Mouse (Mus musculus) heart, embryonic 12.5 days (tissue): ENCODE results near the gene Tyk2. TPM values are rescaled to one million over a fixed set of nuclear protein-coding genes. Genes with fewer than 3 reads are reported as not detected.
A peak's percentile ranks its signal among the peaks of the same experiment; 100 is the strongest.

Source experiments
- ATAC-seq: fragments of 200-750 bp; cut with Nextera tagmentation; 2 replicates; pipeline ENCODE4 v1.8.0; 2017; ENCODE audit warnings: moderate TSS enrichment, moderate library complexity; ENCODE audit not compliant: insufficient number of reproducible peaks, low FRiP score
- H3K27ac ChIP-seq: fragments of 300-500 bp; sonication (generic); 2 replicates; pipeline ENCODE4 v1.5.1; 2016; ENCODE audit warnings: mild to moderate bottlenecking, moderate library complexity; ENCODE audit not compliant: poor library complexity, severe bottlenecking
- H3K27me3 ChIP-seq: fragments of 300-500 bp; sonication (generic); replicated peaks from 2 replicates; pipeline ENCODE4 v1.6.1; 2016; ENCODE audit warnings: mild to moderate bottlenecking, moderate library complexity
- H3K36me3 ChIP-seq: fragments of 300-500 bp; sonication (generic); 2 replicates; pipeline ENCODE4 v1.6.1; 2016; ENCODE audit warnings: mild to moderate bottlenecking, moderate library complexity
- H3K4me1 ChIP-seq: fragments of 300-500 bp; sonication (generic); replicated peaks from 2 replicates; pipeline ENCODE4 v1.6.1; 2016; ENCODE audit warnings: mild to moderate bottlenecking
- H3K4me2 ChIP-seq: fragments of 300-500 bp; sonication (generic); 2 replicates; pipeline ENCODE4 v1.6.1; 2016; ENCODE audit warnings: mild to moderate bottlenecking, moderate library complexity
- H3K4me3 ChIP-seq: fragments of 300-500 bp; sonication (generic); 2 replicates; pipeline ENCODE4 v1.5.1; 2016; ENCODE audit warnings: mild to moderate bottlenecking
- H3K9ac ChIP-seq: fragments of 300-500 bp; sonication (generic); 2 replicates; pipeline ENCODE4 v1.6.1; 2016; ENCODE audit warnings: mild to moderate bottlenecking, moderate library complexity
- H3K9me3 ChIP-seq: fragments of 300-500 bp; sonication (generic); replicated peaks from 2 replicates; pipeline ENCODE4 v1.6.1; 2016; ENCODE audit warnings: mild to moderate bottlenecking, moderate library complexity
- WGBS: fragments of 180-500 bp; shearing (Covaris S2); methylation state at CpG from one replicate; pipeline ENCODE4 v1.1.7; 2016; 5-methylcytosine and 5-hydroxymethylcytosine counted together
- polyA plus RNA-seq: library from polyadenylated mRNA; unstranded; fragments of >200 nt; fragmentation: Nextera tagmentation; extraction: Ambion mirVana; gene quantifications from 2 replicates; pipeline ENCODE4 v1.2.1, GENCODE M21; 2016

Tyk2 gene
- 15.3 and 17.5 TPM in 2 replicates for polyA plus RNA-seq

DNA sequence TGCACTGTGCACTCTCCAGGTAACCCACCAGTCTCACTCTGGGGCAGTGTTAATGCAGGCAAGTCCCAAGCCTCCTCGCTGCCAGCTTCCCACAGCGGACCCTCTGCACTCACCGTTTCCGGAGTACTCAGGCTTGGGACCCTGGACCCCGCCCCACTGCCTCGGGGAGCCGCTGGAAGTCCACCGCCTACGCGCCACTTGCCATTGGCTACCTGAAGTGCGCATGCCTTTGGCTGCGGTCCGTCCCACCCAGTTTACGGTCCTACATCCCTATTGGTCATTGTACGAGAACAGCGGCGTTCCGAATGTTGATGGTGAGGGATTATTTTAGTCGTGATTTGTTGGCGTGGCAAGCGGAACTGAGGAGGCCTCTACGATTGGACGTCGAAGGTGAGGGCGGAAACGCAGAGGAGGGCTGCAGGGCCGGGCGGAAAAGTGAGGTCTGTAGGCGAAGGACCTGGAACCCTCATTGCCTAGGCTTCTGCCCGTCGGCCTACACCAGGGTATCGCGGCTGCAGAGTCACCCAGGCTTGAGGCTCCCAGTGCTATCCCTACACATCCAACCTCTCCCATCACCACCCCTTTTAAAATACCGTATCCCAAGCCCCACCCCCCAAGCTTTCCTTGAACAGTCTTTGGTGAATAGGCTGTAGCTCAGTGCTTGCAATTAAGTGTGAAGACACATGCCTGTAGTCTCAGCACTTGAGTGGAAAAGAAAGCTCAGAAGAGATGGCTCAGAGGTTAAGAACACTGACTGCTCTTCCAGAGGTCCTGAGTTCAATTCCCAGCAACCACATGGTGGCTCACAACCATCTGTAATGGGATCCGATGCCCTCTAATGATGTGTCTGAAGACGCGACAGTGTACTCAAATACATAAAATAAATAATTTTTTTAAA is at the start of gene Tyk2:
Gene Tyk2, minus strand, starts transcription at position 185 of the 898 bp plus-strand sequence.
- H3K27me3 ChIP-seq = no peaks in the 10 kb centered on the region
- ATAC-seq = peak; percentile 92
- peaks cover 36% of the 10 kb centered on the region for H3K4me1 ChIP-seq
- peak within 1 kb of the TSS; percentile 75 for H3K4me2 ChIP-seq
- H3K27ac ChIP-seq = peak within 1 kb of the TSS; percentile 20; the same call in 1 of the 2 replicates
- no peaks in the 10 kb centered on the region for H3K9me3 ChIP-seq
- peaks cover 14% of the 10 kb centered on the region for H3K36me3 ChIP-seq
- H3K9ac ChIP-seq = peak within 1 kb of the TSS; percentile 76
- peak within 1 kb of the TSS; percentile 61 for H3K4me3 ChIP-seq
- 5% methylated on average over 37 of the region's 37 CpGs for WGBS

DNA sequence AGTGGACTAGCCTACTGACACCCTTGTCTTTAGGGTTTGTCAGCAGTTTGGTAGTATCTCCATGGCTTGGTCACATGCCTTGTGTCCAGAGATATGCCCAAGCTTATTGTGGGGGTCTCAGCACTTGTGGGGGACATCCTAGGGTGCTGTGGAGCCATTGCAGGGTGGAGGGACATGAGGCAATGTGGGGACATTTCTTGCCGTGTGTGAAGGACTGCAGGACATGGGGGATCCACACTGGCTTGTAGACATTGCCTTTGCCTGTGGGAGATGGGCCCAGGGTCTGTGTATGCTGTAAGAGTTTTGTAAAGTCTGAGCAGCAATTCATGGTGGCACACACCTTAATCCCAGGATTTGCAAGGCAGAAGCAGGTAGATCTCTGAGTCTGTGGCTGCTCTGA is 49.8 kb upstream of the Tyk2 start:
- WGBS = 66% methylated on average over 1 of the region's 1 CpGs

DNA sequence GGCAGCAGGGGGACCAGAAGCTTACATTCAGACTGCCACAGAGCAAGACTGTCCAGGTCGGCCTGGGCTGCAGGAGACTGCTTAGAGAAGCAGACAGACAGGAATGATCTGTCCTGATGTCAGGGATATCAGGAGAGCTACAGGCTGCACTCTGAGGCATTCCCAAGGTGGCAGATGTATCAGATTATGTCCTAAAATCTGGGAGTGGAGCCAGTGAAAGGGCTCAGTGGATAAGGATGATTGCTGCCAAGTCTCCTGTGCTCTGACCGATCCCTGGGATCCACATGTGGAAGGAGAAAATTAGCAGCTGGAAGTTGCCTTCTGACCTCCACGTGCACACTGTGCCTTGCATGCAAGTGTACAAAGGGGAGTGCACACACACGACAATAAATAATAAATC is 49.4 kb upstream of the Tyk2 start:
- 59% methylated on average over 4 of the region's 4 CpGs for WGBS
- Histone ChIP-seq H3K27me3 (0 out of 2 replicates have a peak, but pooled peaks cover 9% of the 10 kb centered on the region), H3K9ac (no peak overlapping the region; the same call in 1 of the 2 replicates), H3K36me3 (no peaks in the 10 kb centered on the region), H3K4me3 (no peak overlapping the region), H3K4me2 (no peak overlapping the region), H3K9me3 (no peaks in the 10 kb centered on the region), H3K4me1 (peaks cover 43% of the 10 kb centered on the region), H3K27ac (no peak overlapping the region)
- no peak for ATAC-seq

More for the DNA sequence above, 49.8 kb upstream of the Tyk2 start:
- H3K27ac ChIP-seq = peak overlapping the region; percentile 22; the same call in 1 of the 2 replicates
- H3K27me3 ChIP-seq = 0 out of 2 replicates have a peak, but pooled peaks cover 12% of the 10 kb centered on the region
- no peaks in the 10 kb centered on the region for H3K36me3 ChIP-seq
- H3K4me1 ChIP-seq = peaks cover 48% of the 10 kb centered on the region
- H3K4me3 ChIP-seq = no peak overlapping the region
- H3K9ac ChIP-seq = no peak overlapping the region
- H3K9me3 ChIP-seq = no peaks in the 10 kb centered on the region
- no peak overlapping the region for H3K4me2 ChIP-seq
- no peak for ATAC-seq

DNA sequence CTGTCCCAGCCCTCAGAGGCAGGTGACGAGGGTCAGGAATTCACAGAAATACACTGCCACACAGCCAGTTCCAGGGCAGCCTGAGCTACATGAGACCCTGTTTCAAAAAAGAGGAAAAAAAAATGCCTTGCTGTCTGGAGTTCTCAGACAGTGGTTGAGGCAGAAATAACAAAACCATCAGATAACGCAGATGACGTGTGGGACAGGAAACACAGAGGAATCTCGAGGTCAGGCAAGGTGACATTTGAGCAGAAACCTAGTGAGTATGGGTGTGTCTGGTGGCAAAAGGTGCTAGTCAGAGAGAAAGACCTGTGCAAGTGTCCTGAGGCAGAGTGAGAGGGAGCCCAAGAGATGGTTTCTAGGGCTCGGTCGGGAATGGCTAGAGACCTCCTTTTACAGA is 41.3 kb upstream of the Tyk2 start:
- H3K4me3 ChIP-seq = no peak overlapping the region
- no peaks in the 10 kb centered on the region for H3K9me3 ChIP-seq
- no peak overlapping the region for H3K4me2 ChIP-seq
- WGBS = 56% methylated on average over 6 of the region's 6 CpGs
- H3K27ac ChIP-seq = no peak overlapping the region
- H3K4me1 ChIP-seq = peaks cover 28% of the 10 kb centered on the region
- no peak for ATAC-seq
- no peaks in the 10 kb centered on the region for H3K27me3 ChIP-seq
- no peaks in the 10 kb centered on the region for H3K36me3 ChIP-seq
- no peak overlapping the region for H3K9ac ChIP-seq

DNA sequence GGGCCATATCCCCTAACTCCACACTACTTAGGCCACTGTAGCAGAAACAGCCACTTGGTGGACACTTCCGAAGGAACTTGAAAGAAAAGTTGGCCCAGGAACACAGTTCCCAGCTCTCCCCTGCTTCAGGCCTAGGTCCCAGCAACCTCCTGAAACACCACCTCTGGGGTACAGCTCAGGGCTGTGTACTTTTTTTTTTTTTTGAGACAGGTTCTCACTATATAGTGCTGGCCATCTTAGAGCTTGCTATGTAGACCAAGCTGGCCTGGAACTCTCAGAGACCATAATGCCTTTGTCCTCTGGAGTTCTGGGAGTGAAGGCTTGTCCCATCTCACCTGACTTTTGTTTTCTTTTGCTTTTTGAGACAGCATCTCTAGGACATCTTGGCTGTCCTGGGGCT is 38.1 kb upstream of the Tyk2 start:
- H3K27me3 ChIP-seq = peaks cover 29% of the 10 kb centered on the region
- no peaks in the 10 kb centered on the region for H3K9me3 ChIP-seq
- H3K4me3 ChIP-seq = no peak overlapping the region
- H3K36me3 ChIP-seq = no peaks in the 10 kb centered on the region
- peak overlapping the region; percentile 84; the same call in 1 of the 2 replicates for H3K9ac ChIP-seq
- H3K4me2 ChIP-seq = peak overlapping the region; percentile 99
- H3K4me1 ChIP-seq = peaks cover 60% of the 10 kb centered on the region
- peak overlapping the region; percentile 94 for H3K27ac ChIP-seq
- WGBS = 29% methylated on average over 1 of the region's 1 CpGs
- ATAC-seq = no peak

DNA sequence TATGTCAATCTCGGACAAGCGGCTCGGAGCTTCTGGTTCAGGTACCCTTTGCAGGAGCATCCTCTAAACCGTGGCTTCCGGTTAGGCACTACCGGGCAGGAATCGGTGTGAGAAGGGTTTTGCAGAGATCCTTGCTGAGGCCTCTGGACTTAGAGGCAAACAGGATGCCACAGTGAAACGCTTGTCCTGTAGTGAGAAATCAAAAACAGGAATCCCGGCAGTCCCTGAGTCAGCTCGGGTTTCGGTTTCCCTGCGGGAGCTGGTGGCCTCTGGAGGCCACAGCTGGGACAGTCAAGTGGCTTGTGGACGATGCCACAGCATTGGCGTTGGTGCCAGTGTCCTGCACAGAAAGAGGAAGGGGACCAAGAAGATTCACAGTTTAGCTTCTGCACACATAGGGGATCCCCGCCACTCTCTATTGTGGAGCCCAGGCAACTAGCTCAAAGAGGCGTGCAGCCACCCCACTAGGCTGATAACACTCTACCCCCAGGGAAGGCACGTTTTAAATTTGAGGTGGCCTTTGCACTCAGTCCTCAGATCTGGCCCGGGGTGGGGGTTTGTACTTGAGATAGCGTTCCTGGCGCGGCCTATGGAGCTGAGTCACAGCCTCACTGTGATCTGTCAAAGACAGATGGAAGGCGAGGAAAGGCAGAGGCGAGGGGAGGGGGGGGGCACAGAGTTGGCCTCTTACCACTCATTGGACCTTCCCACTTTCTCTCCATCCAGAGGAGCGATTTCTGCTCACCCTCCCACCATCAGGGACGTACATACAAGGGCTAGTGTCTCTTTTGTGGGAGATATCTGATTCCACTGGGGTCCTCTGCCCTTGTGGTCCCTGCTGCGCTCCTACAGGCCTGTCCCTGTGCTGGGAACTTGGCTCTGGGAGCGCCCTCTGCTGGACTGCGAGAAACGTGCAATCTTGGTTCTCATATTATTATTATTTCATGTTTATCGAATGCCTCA is 37.4 kb upstream of the Tyk2 start:
- 1% methylated on average over 30 of the region's 30 CpGs for WGBS
- H3K4me3 ChIP-seq = peak overlapping the region; percentile 42
- no peaks in the 10 kb centered on the region for H3K36me3 ChIP-seq
- peaks cover 63% of the 10 kb centered on the region for H3K4me1 ChIP-seq
- H3K27ac ChIP-seq = peak overlapping the region; percentile 94
- no peaks in the 10 kb centered on the region for H3K9me3 ChIP-seq
- ATAC-seq = peak; percentile 82
- H3K9ac ChIP-seq = peak overlapping the region; percentile 84
- H3K4me2 ChIP-seq = peak overlapping the region; percentile 99
- H3K27me3 ChIP-seq = peaks cover 36% of the 10 kb centered on the region

DNA sequence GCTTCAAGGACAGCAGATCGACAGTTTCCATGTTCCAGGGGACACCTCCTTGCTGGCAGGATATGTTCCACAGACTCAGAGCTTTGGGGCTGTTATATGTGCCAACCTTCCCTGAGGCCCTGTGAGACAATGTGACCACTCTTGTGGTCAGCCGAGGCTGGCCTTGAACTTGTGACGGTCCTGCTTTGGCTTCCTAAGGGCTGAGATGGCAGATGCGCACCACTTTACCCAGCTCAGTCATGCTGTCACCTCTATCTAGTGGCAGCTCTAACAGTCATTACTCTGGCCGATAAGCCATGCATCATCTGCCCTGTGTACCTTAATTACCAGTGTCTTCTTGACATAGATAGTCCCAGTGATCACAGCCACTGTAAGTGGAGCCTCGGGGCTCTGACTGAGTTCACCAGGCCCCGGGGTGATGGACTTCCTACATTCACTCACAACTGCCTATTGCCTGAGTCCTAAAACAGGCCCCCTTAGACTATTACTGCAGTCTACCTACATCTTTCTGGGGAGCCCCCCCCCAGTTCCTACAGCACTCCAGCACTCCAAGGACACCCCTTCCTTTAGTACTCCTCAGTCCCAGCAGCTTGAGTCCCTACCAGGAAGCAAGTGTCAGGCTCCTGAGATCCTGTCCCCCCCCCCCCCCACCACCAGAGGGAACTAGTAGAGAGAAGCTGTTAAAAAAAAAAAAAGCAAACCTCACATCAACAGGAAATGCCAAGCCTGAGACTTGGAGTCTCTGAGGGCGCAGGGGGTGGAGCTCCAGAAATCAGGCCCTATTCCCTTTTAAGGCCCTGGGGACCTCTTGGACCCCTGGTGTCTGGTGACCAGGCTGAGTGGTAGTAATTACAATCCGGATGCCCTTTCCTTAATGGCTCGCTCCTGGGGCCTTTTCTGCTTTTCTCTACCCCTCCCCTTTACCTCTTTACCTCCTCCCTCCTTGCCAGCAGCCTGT is 36.4 kb upstream of the Tyk2 start:
- ATAC-seq = no peak
- H3K27ac ChIP-seq = peak overlapping the region; percentile 94
- H3K4me1 ChIP-seq = peaks cover 63% of the 10 kb centered on the region
- peaks cover 42% of the 10 kb centered on the region for H3K27me3 ChIP-seq
- no peaks in the 10 kb centered on the region for H3K9me3 ChIP-seq
- no peaks in the 10 kb centered on the region for H3K36me3 ChIP-seq
- H3K9ac ChIP-seq = peak overlapping the region; percentile 84
- H3K4me3 ChIP-seq = peak overlapping the region; percentile 61
- peak overlapping the region; percentile 99 for H3K4me2 ChIP-seq
- WGBS = 34% methylated on average over 10 of the region's 10 CpGs

DNA sequence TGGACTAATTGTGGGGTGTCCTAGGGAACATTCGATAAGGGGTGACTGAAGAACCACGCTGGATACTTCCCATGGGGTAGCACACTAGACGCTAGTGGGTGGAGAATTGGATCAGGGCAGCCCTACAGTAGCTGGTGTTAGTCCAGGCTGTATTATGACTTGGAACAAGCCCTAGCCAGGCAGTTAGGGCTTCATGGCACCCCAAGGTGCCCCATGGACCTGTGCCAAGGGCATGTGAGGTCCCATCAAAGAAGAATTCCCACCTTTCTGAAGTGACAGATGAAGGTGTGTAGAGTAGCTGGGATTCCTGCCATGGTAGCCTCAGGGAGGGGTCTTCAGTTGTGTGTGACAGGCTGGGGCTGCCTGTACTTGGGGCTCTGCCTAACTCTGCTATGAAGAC is 35.5 kb upstream of the Tyk2 start:
- Histone ChIP-seq H3K4me3 (peak overlapping the region; percentile 61), H3K36me3 (no peaks in the 10 kb centered on the region), H3K27ac (no peak overlapping the region), H3K27me3 (peaks cover 46% of the 10 kb centered on the region), H3K4me2 (peak overlapping the region; percentile 99), H3K4me1 (peaks cover 57% of the 10 kb centered on the region), H3K9me3 (no peaks in the 10 kb centered on the region), H3K9ac (peak overlapping the region; percentile 84)
- WGBS = 29% methylated on average over 3 of the region's 3 CpGs
- ATAC-seq = no peak

DNA sequence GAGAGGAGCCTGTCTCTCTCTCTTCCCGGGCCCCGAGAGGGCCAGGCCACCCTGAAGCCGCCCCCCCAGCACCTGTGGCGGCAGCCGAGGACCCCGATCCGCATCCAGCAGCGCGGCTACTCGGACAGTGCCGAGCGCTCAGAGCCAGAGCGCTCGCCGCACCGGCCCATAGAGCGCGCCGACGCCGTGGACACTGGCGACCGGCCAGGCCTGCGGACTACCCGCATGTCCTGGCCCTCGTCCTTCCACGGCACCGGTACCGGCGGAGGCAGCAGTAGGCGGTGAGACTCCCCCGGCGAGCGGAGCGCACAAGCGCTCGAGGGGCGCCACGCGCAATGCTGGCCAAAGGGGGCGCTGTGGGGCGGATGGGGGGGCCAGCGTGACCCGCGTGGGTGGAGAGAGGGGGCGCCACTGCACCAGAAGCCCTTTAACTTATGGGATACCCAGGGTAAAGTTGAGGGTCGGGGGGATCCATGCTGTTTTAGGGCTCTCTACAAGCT is 35.0 kb upstream of the Tyk2 start:
- under 1% methylated on average over 46 of the region's 47 CpGs for WGBS
- no peak for ATAC-seq
- Histone ChIP-seq H3K9me3 (no peaks in the 10 kb centered on the region), H3K4me2 (peak overlapping the region; percentile 99), H3K36me3 (no peaks in the 10 kb centered on the region), H3K27ac (no peak overlapping the region), H3K9ac (peak overlapping the region; percentile 84), H3K4me3 (peak overlapping the region; percentile 61), H3K4me1 (peaks cover 57% of the 10 kb centered on the region), H3K27me3 (peaks cover 46% of the 10 kb centered on the region)
